Mouse (Mus musculus): ENCODE measurements around the gene C130026I21Rik. TPM values are rescaled to one million over a fixed set of nuclear protein-coding genes. Genes with fewer than 3 reads are reported as not detected.
"Not testable (repeated sequence)": the region's sequence is repeated elsewhere in the genome, so short reads cannot be mapped to it uniquely, and the experiment has no call there.

The C130026I21Rik gene
- polyA plus RNA-seq, 1 experiment from 2014 or later: not detected

GRCm38 (mm10) chr1:84993688-84994319 lies 276.6 kb downstream of the C130026I21Rik start:
- H3K27me3 ChIP-seq (ENCODE audit: control insufficient read depth, insufficient read depth, low read length); H3K9ac ChIP-seq (replicated peaks; ENCODE audit: low read depth, low read length); H3K9me3 ChIP-seq (ENCODE audit: control insufficient read depth, low read depth, low read length); H3K4me1 ChIP-seq (ENCODE audit: control insufficient read depth, insufficient read depth, low read length); H3K4me3 ChIP-seq (ENCODE audit: low read depth, low read length); H3K27ac ChIP-seq (ENCODE audit: low read length); H3K4me2 ChIP-seq (replicated peaks; ENCODE audit: low read depth, low read length); H3K36me3 ChIP-seq (ENCODE audit: control insufficient read depth, insufficient read depth, low read length): not testable (repeated sequence)
- peak; percentile 37; the same call in 1 of the 2 replicates for ATAC-seq (ENCODE audit: insufficient number of reproducible peaks, insufficient read depth, low FRiP score, low read depth)
- WGBS: 50% methylated on average over 1 of the region's 5 CpGs

- H3K4me3 ChIP-seq (ENCODE audit: low read depth, low read length); H3K9ac ChIP-seq (replicated peaks; ENCODE audit: low read depth, low read length); H3K27ac ChIP-seq (ENCODE audit: low read length); H3K4me2 ChIP-seq (replicated peaks; ENCODE audit: low read depth, low read length); H3K4me1 ChIP-seq (ENCODE audit: control insufficient read depth, insufficient read depth, low read length); H3K36me3 ChIP-seq (ENCODE audit: control insufficient read depth, insufficient read depth, low read length); H3K9me3 ChIP-seq (ENCODE audit: control insufficient read depth, low read depth, low read length); H3K27me3 ChIP-seq (ENCODE audit: control insufficient read depth, insufficient read depth, low read length): not testable (repeated sequence)
- ATAC-seq (ENCODE audit: insufficient number of reproducible peaks, insufficient read depth, low FRiP score, low read depth): peak; percentile 74; the same call in 1 of the 2 replicates
- WGBS: no CpG with 5 or more reads among the region's 2 CpGs
These were observed 277.1 kb downstream of the C130026I21Rik start for GRCm38 (mm10) chr1:84993235-84993634.

- not testable (repeated sequence) for H3K27ac ChIP-seq (ENCODE audit: low read length); H3K36me3 ChIP-seq (ENCODE audit: control insufficient read depth, insufficient read depth, low read length); H3K9me3 ChIP-seq (ENCODE audit: control insufficient read depth, low read depth, low read length); H3K9ac ChIP-seq (replicated peaks; ENCODE audit: low read depth, low read length); H3K4me1 ChIP-seq (ENCODE audit: control insufficient read depth, insufficient read depth, low read length); H3K4me3 ChIP-seq (ENCODE audit: low read depth, low read length); H3K27me3 ChIP-seq (ENCODE audit: control insufficient read depth, insufficient read depth, low read length); H3K4me2 ChIP-seq (replicated peaks; ENCODE audit: low read depth, low read length)
- ATAC-seq (ENCODE audit: insufficient number of reproducible peaks, insufficient read depth, low FRiP score, low read depth): peak; percentile 37; the same call in 1 of the 2 replicates
- WGBS: no CpG with 5 or more reads among the region's 3 CpGs
These were observed 277.5 kb downstream of the C130026I21Rik start for GRCm38 (mm10) chr1:84992827-84993226.

GRCm38 (mm10) chr1:84989044-84989443 lies 281.3 kb downstream of the C130026I21Rik start:
- not testable (repeated sequence) for ATAC-seq (ENCODE audit: insufficient number of reproducible peaks, insufficient read depth, low FRiP score, low read depth); H3K4me2 ChIP-seq (replicated peaks; ENCODE audit: low read depth, low read length)
- WGBS: 79% methylated on average over 7 of the region's 8 CpGs

GRCm38 (mm10) chr1:84987729-84988128 lies 282.6 kb downstream of the C130026I21Rik start:
- H3K36me3 ChIP-seq (ENCODE audit: control insufficient read depth, insufficient read depth, low read length); H3K4me3 ChIP-seq (ENCODE audit: low read depth, low read length); H3K4me2 ChIP-seq (replicated peaks; ENCODE audit: low read depth, low read length); H3K27ac ChIP-seq (ENCODE audit: low read length); H3K9ac ChIP-seq (replicated peaks; ENCODE audit: low read depth, low read length); H3K27me3 ChIP-seq (ENCODE audit: control insufficient read depth, insufficient read depth, low read length); ATAC-seq (ENCODE audit: insufficient number of reproducible peaks, insufficient read depth, low FRiP score, low read depth); H3K4me1 ChIP-seq (ENCODE audit: control insufficient read depth, insufficient read depth, low read length); H3K9me3 ChIP-seq (ENCODE audit: control insufficient read depth, low read depth, low read length): not testable (repeated sequence)
- WGBS: 60% methylated on average over 5 of the region's 8 CpGs

More at GRCm38 (mm10) chr1:84989044-84989443, 281.3 kb downstream of the C130026I21Rik start:
- not testable (repeated sequence) for H3K9me3 ChIP-seq (ENCODE audit: control insufficient read depth, low read depth, low read length); H3K36me3 ChIP-seq (ENCODE audit: control insufficient read depth, insufficient read depth, low read length); H3K27me3 ChIP-seq (ENCODE audit: control insufficient read depth, insufficient read depth, low read length); H3K27ac ChIP-seq (ENCODE audit: low read length); H3K9ac ChIP-seq (replicated peaks; ENCODE audit: low read depth, low read length); H3K4me1 ChIP-seq (ENCODE audit: control insufficient read depth, insufficient read depth, low read length); H3K4me3 ChIP-seq (ENCODE audit: low read depth, low read length)

- H3K9ac ChIP-seq (replicated peaks; ENCODE audit: low read depth, low read length); ATAC-seq (ENCODE audit: insufficient number of reproducible peaks, insufficient read depth, low FRiP score, low read depth); H3K4me2 ChIP-seq (replicated peaks; ENCODE audit: low read depth, low read length); H3K27ac ChIP-seq (ENCODE audit: low read length); H3K27me3 ChIP-seq (ENCODE audit: control insufficient read depth, insufficient read depth, low read length); H3K36me3 ChIP-seq (ENCODE audit: control insufficient read depth, insufficient read depth, low read length); H3K4me3 ChIP-seq (ENCODE audit: low read depth, low read length); H3K9me3 ChIP-seq (ENCODE audit: control insufficient read depth, low read depth, low read length); H3K4me1 ChIP-seq (ENCODE audit: control insufficient read depth, insufficient read depth, low read length): not testable (repeated sequence)
- 8% methylated on average over 12 of the region's 12 CpGs for WGBS
These were observed 308.6 kb downstream of the C130026I21Rik start for GRCm38 (mm10) chr1:84961779-84962178.

- not testable (repeated sequence) for H3K9ac ChIP-seq (replicated peaks; ENCODE audit: low read depth, low read length); ATAC-seq (ENCODE audit: insufficient number of reproducible peaks, insufficient read depth, low FRiP score, low read depth); H3K27me3 ChIP-seq (ENCODE audit: control insufficient read depth, insufficient read depth, low read length); H3K9me3 ChIP-seq (ENCODE audit: control insufficient read depth, low read depth, low read length); H3K4me2 ChIP-seq (replicated peaks; ENCODE audit: low read depth, low read length); H3K4me1 ChIP-seq (ENCODE audit: control insufficient read depth, insufficient read depth, low read length); H3K27ac ChIP-seq (ENCODE audit: low read length); H3K4me3 ChIP-seq (ENCODE audit: low read depth, low read length); H3K36me3 ChIP-seq (ENCODE audit: control insufficient read depth, insufficient read depth, low read length)
- WGBS: 79% methylated on average over 4 of the region's 4 CpGs
These were observed 312.7 kb downstream of the C130026I21Rik start for GRCm38 (mm10) chr1:84957713-84958112.

GRCm38 (mm10) chr1:84956771-84957170 lies 313.6 kb downstream of the C130026I21Rik start:
- not testable (repeated sequence) for H3K9ac ChIP-seq (replicated peaks; ENCODE audit: low read depth, low read length); H3K9me3 ChIP-seq (ENCODE audit: control insufficient read depth, low read depth, low read length); H3K27me3 ChIP-seq (ENCODE audit: control insufficient read depth, insufficient read depth, low read length); H3K4me1 ChIP-seq (ENCODE audit: control insufficient read depth, insufficient read depth, low read length); H3K4me3 ChIP-seq (ENCODE audit: low read depth, low read length); H3K27ac ChIP-seq (ENCODE audit: low read length); H3K4me2 ChIP-seq (replicated peaks; ENCODE audit: low read depth, low read length); ATAC-seq (ENCODE audit: insufficient number of reproducible peaks, insufficient read depth, low FRiP score, low read depth); H3K36me3 ChIP-seq (ENCODE audit: control insufficient read depth, insufficient read depth, low read length)
- WGBS: 94% methylated on average over 3 of the region's 3 CpGs

Measured in stomach, embryonic 14.5 days (tissue).